Mouse (Mus musculus): ENCODE data around the gene Cep290. TPM values are rescaled to one million over a fixed set of nuclear protein-coding genes. Genes with fewer than 3 reads are reported as not detected.

Gene Cep290
- polyA plus RNA-seq, 2 experiments from 2014 or later: 3.9 to 7.2 TPM

DNA sequence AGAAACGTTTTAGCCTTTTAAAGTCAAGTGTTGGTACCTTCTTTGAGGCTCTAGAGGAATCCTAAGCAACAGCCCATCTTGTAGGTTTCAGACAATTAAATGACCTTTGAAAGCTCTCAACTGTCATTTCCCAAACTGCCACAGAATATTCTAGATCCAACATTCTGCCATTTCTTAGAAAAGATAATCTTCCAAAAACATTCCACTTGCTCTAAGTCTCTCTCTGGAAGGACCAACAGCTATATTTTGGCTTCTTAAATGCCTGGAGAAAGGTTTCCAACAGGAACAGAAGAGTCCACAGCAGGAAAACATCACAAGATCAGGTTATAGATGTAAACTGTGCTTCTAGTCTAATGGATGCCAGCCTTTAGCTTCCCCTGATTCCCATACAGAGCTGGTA, 103.0 kb downstream of the Cep290 start, which contains the start of the genes 4930430F08Rik and 1700017N19Rik:
Gene 4930430F08Rik, minus strand, starts transcription at position 101 of the 400 bp plus-strand sequence.
Gene 1700017N19Rik, plus strand, starts transcription at position 162 of the 400 bp plus-strand sequence.
- ATAC-seq: no peak

DNA sequence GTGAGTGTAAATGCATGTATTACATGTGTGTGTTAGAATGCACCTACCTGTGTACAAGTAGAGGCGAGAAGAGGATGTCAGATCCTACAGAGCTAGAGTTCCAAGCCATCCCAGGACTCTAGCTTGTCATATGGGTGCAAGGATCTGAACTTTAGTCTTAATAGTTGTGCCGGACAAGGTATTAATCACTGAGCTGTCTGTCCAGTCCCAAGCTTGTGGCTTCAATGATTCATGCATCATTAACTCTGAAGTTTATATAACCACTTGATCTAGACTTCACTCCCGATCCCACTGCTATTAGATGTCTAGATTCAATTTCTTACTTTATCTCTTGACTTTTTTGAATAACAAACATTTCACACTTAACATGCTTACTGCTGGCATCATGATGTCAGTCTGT, 111.0 kb downstream of the Cep290 start:
- ATAC-seq: no peak

DNA sequence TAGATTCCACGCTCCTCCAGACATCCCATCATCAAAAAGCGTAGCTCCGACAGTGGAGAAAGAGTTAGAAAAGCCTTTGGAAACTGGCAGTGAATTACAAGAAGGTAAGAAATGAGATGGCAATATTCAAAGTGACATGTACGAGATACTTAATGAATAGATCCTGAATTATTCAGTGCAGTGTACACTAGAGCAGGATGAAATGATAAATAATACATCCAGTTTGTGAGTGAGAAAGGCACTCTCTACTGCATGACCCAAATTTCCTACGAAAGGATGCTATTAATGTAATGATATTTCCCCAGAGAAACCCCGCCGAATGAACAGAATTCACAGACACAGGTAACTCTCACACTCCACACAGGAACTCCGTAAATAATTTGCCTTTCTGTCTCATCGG, 116.2 kb downstream of the Cep290 start:
- ATAC-seq: no peak

DNA sequence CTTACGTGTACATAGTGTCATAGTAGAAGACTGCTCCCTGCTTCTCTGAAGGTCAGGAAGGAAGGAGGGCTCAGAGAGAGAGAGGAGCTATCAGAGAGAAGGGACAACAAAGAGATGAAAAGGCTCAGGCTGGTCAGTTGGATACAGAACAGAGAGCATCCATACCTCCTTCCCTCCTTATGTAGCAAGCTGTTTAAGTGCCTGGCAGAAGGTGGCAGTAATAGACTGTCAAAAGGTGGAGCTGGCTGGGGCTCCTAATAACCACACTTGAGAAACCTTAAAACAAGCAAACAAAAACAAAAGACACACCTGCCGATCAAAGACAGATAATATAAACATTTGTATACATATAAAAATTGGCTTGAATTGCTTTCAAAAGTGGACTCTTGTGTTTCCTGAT, 116.9 kb downstream of the Cep290 start:
- no peak for ATAC-seq

DNA sequence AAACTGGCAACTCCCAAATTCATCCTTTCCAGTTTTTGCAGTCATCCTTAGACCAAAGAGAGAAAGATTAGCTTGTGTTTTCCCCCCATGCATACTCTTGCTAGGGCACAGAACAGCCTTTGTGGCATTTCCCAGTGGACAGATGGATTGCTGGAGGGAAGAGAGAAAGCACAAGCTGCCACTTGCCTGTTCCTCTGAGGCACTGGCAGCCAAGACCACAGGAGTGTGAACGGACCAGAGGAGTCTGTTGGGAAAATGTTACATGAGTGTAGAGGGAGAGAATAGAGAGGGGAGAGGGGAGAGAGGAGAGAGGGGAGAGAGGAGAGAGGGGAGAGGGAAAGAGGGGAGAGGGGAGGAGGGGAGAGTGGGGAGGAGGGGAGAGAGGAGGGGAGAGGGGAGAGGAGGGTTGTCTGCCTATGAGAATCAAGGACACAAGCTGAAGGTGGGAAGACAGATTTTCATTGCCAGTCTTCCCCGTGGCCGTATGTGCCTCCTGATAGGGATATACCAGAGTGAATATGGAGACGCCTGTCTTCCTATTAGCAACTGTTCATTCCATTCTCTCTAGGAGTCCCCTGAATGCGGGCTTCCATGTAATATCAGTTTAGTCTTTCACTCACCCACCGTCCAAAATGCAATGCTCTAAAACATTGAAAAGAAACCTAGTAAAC, 130.0 kb downstream of the Cep290 start:
- ATAC-seq: no peak

DNA sequence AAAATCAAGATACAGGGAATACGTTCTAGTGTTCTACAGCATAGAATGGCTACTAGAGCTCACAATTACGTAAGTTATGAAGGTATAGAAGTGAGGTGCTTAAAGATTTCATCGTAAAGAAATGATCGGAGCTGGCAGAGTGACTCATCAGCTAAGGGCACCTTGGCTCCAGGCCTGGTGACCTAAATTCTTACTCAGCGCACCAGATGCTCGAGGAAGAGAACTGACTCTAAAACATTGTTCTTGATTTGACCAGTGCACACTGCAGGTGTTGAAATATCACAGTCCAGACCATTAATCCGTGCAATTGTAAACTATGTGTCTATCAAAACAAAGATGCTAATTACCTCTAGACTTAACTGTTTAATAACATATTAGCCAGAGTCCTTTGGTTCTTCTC, 132.1 kb downstream of the Cep290 start:
- ATAC-seq: no peak

DNA sequence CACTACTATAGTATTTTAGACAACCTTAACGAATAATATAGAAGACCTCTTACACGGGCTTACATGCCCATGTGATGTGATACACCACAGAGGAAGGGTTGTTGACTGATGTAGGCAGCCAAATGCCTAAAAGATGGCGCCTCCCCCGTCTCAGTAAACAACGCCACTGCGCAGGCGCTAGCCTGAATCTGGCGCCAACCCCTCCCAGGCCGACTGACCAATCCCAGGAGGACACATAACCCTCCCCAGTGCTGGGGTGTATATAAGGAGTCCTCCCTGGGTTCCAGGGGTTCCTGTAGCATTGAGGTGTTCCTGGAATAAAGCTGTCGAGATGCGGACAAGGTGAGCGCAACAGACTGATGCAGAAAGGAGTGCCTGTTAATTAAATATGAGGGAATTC, 132.7 kb downstream of the Cep290 start:
- no peak for ATAC-seq

DNA sequence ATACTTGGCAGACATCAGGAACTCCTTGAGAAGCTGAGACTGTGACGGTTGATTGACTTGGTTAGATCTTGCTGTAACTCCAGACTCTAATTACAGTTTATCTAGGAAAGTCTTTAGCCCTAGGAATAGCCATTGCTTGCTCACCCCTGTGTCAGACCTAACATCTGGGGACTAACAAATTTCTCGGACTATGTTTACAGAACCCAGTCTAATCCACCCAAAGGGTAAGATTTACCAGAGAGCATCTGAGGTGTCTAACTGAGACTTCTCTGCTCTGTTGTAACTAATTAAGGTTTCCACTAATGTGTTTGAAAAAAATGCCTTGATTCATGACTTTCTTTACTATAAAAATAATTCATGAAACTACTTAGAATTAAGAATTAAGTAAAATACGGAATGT, 135.1 kb downstream of the Cep290 start:
- no peak for ATAC-seq

Other genes with a start within 250 kb of the Cep290 start
- gene Gm4301, start 151.9 kb upstream of the Cep290 start, polyA plus RNA-seq (2017; shearing (Covaris generic)): not detected
- gene Gm4302, start 146.7 kb upstream of the Cep290 start, polyA plus RNA-seq (2017; shearing (Covaris generic)): not detected
- gene Gm4303, start 141.6 kb upstream of the Cep290 start, polyA plus RNA-seq (2017; shearing (Covaris generic)): not detected
- gene Gm4305, start 136.5 kb upstream of the Cep290 start, polyA plus RNA-seq (2017; shearing (Covaris generic)): not detected
- not detected for gene Gm4307, start 126.2 kb upstream of the Cep290 start, polyA plus RNA-seq (2017; shearing (Covaris generic))
- gene Gm4312, start 105.0 kb upstream of the Cep290 start, polyA plus RNA-seq (2017; shearing (Covaris generic)): not detected
- 1 to 10 TPM; 1.2 to 4.0 TPM for gene Tmtc3, start 208 bp upstream of the Cep290 start, polyA plus RNA-seq (2017; shearing (Covaris generic))
- gene 4930430F08Rik, start 102.9 kb downstream of the Cep290 start, polyA plus RNA-seq (2017; shearing (Covaris generic)): 10 to 100 TPM; 11.3 to 14.5 TPM
- not detected for gene 1700017N19Rik, start 102.9 kb downstream of the Cep290 start, polyA plus RNA-seq (2017; shearing (Covaris generic))

All from CD4-positive, CD25-positive, alpha-beta regulatory T cell, adult 4 months (primary cell).